Mouse (Mus musculus): ENCODE results near the gene Gm5148. TPM values are rescaled to one million over a fixed set of nuclear protein-coding genes. Genes with fewer than 3 reads are reported as not detected.

Gm5148 gene
- polyA plus RNA-seq, 1 experiment from 2014 or later: 2.6 TPM

DNA sequence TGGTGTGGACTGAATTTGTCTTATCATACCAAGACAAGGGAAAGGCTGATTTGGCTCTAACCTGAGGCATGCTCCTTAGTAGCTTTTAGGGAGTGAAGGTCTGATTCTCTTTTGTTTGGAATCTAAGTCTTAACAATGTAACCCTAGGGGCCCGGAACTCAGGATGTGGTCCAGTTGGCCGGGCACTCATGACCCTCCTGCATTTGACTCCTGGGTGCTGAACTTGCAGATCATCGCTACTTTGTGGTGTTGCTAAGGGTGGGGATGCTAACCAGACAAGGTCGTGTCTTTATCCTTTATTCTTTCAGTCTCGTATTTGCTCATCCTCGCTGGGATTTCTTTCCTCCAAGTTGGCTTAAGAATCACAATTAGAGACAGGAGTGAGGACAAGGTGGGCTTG is 37.5 kb downstream of the Gm5148 start:
- H3K4me1 ChIP-seq (replicated peaks): no peaks in the 10 kb centered on the region
- H3K4me3 ChIP-seq (replicated peaks): peak overlapping the region; percentile 25
- H3K9ac ChIP-seq: no peak overlapping the region
- no peaks in the 10 kb centered on the region for H3K36me3 ChIP-seq (replicated peaks)
- H3K27ac ChIP-seq (replicated peaks): no peak overlapping the region
- H3K4me2 ChIP-seq: peak overlapping the region; percentile 45
- H3K9me3 ChIP-seq (replicated peaks): no peaks in the 10 kb centered on the region
- WGBS (ENCODE audit: insufficient replicate concordance): 21% methylated on average over 6 of the region's 6 CpGs
- no peak for ATAC-seq (ENCODE audit: insufficient read depth)
- peaks cover 59% of the 10 kb centered on the region for H3K27me3 ChIP-seq

DNA sequence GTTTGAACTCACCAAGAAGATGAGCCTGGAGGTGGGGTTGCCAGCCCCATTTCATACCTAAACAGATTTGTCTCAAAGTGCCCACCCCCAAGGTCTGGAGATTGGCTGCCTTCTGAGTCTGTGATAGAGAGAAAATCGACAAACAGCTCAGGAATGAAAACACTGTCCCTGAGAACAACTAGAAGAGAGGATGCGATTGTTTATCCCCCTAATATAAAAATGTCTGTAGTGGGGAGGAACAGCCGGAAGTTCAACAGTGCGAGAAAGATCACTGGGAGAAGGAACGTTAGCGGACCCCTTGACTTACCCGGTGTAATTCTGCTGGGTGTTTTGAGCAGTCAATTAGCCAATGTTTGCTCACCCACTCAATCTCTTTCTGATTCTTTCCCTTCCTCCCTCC is 38.1 kb downstream of the Gm5148 start:
- Histone ChIP-seq H3K4me1 (replicated peaks) (no peaks in the 10 kb centered on the region), H3K27me3 (peaks cover 59% of the 10 kb centered on the region), H3K9me3 (replicated peaks) (no peaks in the 10 kb centered on the region), H3K36me3 (replicated peaks) (no peaks in the 10 kb centered on the region), H3K4me3 (replicated peaks) (no peak overlapping the region), H3K4me2 (peak overlapping the region; percentile 45), H3K27ac (replicated peaks) (no peak overlapping the region), H3K9ac (no peak overlapping the region)
- WGBS (ENCODE audit: insufficient replicate concordance): 25% methylated on average over 7 of the region's 7 CpGs
- no peak for ATAC-seq (ENCODE audit: insufficient read depth)

DNA sequence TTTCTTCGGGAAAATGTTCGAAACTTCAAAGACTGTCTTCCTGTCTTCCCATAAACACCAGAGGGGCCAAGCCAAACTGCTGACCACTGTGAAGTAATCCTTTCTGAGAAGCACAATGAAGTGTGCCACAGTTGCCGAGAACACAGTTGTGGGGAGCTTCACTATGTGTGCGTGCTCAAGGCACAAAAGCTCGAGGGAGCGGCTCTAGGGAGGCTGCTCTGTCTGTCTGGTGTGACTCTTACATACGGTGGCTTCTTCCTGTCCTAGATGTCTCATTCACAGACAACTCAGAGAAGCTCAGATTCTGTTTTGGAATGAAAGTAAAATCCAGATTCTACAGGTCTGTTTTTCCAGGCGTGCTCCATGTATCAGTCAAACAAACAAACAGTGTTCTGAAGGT is 48.0 kb downstream of the Gm5148 start:
- no peak overlapping the region for H3K4me2 ChIP-seq
- WGBS (ENCODE audit: insufficient replicate concordance): 62% methylated on average over 8 of the region's 8 CpGs

DNA sequence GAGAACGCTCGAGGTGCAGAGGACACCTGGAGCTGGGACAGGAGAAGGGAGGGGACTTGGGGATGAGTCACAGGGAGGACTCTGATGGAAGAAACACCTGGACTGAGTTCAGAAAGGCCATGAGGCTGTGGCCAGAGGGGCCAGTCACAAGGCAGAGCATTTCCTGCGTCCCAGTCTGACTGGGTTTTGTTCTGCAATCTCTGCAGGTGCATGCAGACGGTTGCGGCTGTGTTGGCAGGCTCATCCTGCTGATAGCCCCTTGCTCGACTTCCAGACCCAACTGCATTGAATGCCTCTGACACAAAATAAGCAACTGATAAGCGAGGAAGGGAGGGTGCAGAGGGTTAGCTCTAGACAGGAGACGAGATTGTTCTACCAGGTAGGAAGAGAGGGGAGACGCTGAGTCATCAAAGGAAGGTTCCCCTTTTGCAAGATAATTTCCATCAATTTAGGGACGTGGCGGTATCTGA is 49.2 kb downstream of the Gm5148 start:
- Histone ChIP-seq H3K36me3 (replicated peaks) (no peaks in the 10 kb centered on the region), H3K4me1 (replicated peaks) (no peaks in the 10 kb centered on the region; the same call in 1 of the 2 replicates), H3K4me2 (no peak overlapping the region), H3K27ac (replicated peaks) (no peak overlapping the region), H3K9ac (no peak overlapping the region), H3K4me3 (replicated peaks) (no peak overlapping the region), H3K27me3 (peaks cover 51% of the 10 kb centered on the region), H3K9me3 (replicated peaks) (no peaks in the 10 kb centered on the region)
- WGBS (ENCODE audit: insufficient replicate concordance): 18% methylated on average over 11 of the region's 11 CpGs
- ATAC-seq (ENCODE audit: insufficient read depth): no peak

More for the DNA sequence above, 48.0 kb downstream of the Gm5148 start:
- no peak overlapping the region for H3K9ac ChIP-seq
- H3K36me3 ChIP-seq (replicated peaks): no peaks in the 10 kb centered on the region
- no peaks in the 10 kb centered on the region; the same call in 1 of the 2 replicates for H3K4me1 ChIP-seq (replicated peaks)
- H3K4me3 ChIP-seq (replicated peaks): no peak overlapping the region
- H3K9me3 ChIP-seq (replicated peaks): no peaks in the 10 kb centered on the region
- no peak for ATAC-seq (ENCODE audit: insufficient read depth)
- peaks cover 45% of the 10 kb centered on the region for H3K27me3 ChIP-seq
- H3K27ac ChIP-seq (replicated peaks): no peak overlapping the region

DNA sequence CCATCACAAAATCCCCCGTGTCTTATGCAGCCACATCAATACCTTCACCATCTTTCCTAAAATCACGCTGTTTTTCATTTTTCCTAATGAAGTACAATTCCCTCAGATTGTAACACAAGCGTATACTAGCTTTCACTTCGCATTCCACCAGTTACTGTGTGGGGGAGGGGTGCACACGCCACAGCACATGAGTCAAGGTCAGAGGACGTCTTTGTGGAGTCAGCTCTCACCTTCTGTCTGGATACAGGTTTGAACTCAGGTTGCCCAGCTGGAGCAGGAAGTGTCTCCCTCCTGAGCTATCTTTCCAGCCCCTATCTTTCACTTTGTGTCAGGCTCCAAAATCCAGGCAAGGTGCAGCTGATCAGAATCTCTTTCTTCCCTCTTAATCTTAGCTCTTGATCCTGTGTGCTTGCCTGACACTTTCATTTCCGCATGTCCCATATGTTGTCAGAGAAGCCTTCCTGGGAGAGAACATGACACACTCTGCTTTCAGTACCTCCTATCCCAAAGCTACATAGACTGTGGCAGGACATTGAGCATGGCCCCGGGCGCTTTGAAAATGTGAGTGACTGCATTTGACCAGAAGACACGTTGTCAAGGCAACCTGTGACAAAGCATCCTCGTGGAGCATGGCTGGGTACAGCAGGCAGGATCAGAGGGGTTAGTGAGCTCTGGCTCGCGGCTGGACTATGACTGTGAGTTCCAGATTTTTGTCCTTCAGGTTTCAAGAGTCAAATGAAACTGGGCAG is 50.6 kb downstream of the Gm5148 start:
- H3K4me2 ChIP-seq: no peak overlapping the region
- no peak overlapping the region for H3K9ac ChIP-seq
- H3K27ac ChIP-seq (replicated peaks): no peak overlapping the region
- WGBS (ENCODE audit: insufficient replicate concordance): 56% methylated on average over 13 of the region's 13 CpGs
- H3K36me3 ChIP-seq (replicated peaks): no peaks in the 10 kb centered on the region
- H3K27me3 ChIP-seq: peaks cover 51% of the 10 kb centered on the region
- no peaks in the 10 kb centered on the region; the same call in 1 of the 2 replicates for H3K4me1 ChIP-seq (replicated peaks)
- H3K9me3 ChIP-seq (replicated peaks): no peaks in the 10 kb centered on the region
- no peak for ATAC-seq (ENCODE audit: insufficient read depth)
- H3K4me3 ChIP-seq (replicated peaks): no peak overlapping the region

DNA sequence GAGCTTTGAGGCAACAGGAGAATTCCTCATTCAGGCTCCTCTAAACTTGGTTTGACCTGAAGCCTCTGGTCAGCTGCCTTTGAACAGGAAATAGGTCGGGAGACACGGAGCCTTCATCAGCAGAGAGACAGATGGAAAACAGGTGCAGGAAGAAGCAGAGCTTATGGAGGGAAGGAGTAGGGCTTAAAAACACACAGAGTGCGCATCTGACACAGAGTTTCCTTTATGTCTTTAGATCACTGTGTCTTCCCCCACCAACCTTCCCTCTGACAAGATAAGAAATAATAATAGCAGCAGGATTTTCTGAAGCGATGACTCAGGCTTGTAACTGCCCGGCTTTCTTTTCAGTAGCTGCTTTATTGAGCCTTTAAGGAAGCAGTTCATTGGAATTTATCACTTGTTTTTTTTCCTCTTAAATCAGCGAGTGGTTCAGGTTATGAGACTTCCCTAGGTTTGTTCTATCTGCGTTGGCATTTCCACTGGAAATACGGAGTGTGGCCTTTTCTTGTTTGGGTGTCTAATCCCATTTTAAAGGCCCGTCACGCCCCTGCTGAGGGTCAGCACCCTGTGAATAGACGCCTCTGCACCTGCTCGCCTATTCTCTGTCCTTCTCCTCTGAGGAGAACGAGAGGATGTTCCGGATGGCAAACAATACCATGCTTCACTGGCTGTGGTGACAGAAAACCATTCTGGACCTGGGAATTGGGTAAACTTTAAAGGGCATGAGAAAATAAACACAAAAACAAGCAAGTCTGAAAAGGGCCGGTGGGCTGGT is 51.8 kb downstream of the Gm5148 start:
- Histone ChIP-seq H3K27ac (replicated peaks) (no peak overlapping the region), H3K9me3 (replicated peaks) (no peaks in the 10 kb centered on the region), H3K4me1 (replicated peaks) (no peaks in the 10 kb centered on the region; the same call in 1 of the 2 replicates), H3K36me3 (replicated peaks) (no peaks in the 10 kb centered on the region), H3K9ac (no peak overlapping the region), H3K27me3 (peaks cover 56% of the 10 kb centered on the region), H3K4me2 (no peak overlapping the region), H3K4me3 (replicated peaks) (no peak overlapping the region)
- ATAC-seq (ENCODE audit: insufficient read depth): no peak
- 29% methylated on average over 15 of the region's 15 CpGs for WGBS (ENCODE audit: insufficient replicate concordance)

DNA sequence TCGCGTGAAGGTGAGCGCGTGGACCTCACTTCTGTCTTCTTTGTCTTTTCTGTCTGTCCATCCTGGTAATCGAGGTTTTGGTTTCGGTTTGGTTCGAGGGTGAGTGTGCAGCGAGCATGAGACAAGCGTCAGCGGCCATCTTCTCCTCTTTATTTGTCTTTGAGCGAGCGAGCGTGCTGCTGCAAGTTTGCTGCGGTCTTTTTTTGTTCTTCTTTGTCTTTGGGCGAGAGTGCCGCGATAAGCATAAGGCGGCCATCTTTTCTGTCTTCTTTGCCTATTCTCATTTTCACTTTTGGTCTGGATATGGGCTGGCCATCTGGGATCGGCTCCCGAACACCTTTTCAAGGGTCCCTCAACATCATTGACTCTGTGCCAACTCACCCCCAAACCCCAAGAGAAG is 55.2 kb downstream of the Gm5148 start:
- no peak overlapping the region for H3K27ac ChIP-seq (replicated peaks)
- WGBS (ENCODE audit: insufficient replicate concordance): 85% methylated on average over 20 of the region's 20 CpGs
- no peaks in the 10 kb centered on the region for H3K9me3 ChIP-seq (replicated peaks)
- H3K4me3 ChIP-seq (replicated peaks): no peak overlapping the region
- H3K4me1 ChIP-seq (replicated peaks): peaks cover 13% of the 10 kb centered on the region
- no peak overlapping the region for H3K4me2 ChIP-seq
- no peak overlapping the region for H3K9ac ChIP-seq
- H3K27me3 ChIP-seq: peaks cover 40% of the 10 kb centered on the region
- no peaks in the 10 kb centered on the region for H3K36me3 ChIP-seq (replicated peaks)
- no peak for ATAC-seq (ENCODE audit: insufficient read depth)

DNA sequence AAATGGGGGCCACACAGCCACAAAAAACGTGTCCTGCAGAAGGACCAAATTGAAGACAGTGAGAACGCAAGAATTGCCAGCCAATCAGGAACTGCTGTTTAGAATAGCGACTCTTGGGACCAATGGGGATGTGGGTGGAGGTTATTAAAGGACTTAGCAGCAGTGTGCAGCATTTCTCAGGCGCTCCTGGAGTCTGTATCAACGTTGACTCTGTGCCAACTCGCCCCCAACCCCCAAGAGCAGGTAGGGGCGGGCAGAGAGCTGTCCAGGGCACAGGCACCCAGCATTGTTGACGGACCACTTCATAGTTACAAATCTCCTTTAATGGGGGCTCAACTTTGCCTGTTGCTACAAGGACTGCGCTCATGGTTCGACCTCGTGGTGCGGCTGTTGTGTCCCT is 55.6 kb downstream of the Gm5148 start:
- Histone ChIP-seq H3K27ac (replicated peaks) (no peak overlapping the region), H3K4me2 (no peak overlapping the region), H3K4me3 (replicated peaks) (no peak overlapping the region), H3K4me1 (replicated peaks) (peaks cover 13% of the 10 kb centered on the region), H3K9me3 (replicated peaks) (no peaks in the 10 kb centered on the region), H3K9ac (no peak overlapping the region), H3K27me3 (peaks cover 35% of the 10 kb centered on the region), H3K36me3 (replicated peaks) (no peaks in the 10 kb centered on the region)
- 77% methylated on average over 12 of the region's 12 CpGs for WGBS (ENCODE audit: insufficient replicate concordance)
- no peak for ATAC-seq (ENCODE audit: insufficient read depth)

DNA sequence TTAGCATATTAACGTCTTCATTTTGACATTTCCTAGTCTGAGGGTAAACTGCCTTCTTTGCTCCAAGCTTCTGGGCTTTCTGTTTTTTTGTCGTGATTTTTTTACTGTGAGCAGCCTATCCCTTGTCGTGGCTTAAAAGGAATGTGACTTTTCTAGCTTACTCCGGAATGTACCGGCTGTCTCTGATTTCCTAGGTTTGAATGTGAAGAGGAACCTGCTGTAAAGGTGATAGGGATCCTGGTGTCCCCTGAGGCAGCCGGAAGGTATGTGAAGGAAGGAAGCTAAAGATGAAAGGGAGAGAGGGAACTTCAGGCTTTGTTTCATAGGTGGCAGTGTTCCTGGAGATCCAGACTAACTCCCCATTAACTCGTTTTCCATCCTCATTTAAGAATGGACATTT is 56.6 kb downstream of the Gm5148 start:
- no peak overlapping the region for H3K4me2 ChIP-seq
- H3K36me3 ChIP-seq (replicated peaks): no peaks in the 10 kb centered on the region
- ATAC-seq (ENCODE audit: insufficient read depth): no peak
- H3K27ac ChIP-seq (replicated peaks): no peak overlapping the region
- no peaks in the 10 kb centered on the region for H3K9me3 ChIP-seq (replicated peaks)
- H3K9ac ChIP-seq: no peak overlapping the region
- H3K4me3 ChIP-seq (replicated peaks): no peak overlapping the region
- WGBS (ENCODE audit: insufficient replicate concordance): 28% methylated on average over 7 of the region's 7 CpGs
- H3K27me3 ChIP-seq: peaks cover 26% of the 10 kb centered on the region
- peaks cover 13% of the 10 kb centered on the region for H3K4me1 ChIP-seq (replicated peaks)

DNA sequence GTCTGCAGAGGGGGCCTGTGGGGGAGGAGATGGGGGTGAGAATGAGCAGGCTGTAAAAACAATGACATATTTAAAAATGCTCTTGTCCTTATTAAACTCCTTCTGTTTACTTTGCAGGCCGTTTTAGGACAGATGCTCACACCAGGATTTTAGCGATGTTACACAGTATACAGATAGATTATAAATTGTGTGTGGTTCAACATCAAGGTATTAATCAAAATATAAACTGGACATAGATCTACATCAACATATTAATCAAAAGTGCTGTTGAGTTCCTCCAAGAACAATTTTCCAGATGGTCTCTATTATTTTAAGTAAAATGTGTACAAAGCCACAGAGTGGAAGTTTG is 57.2 kb downstream of the Gm5148 start:
- H3K4me2 ChIP-seq: no peak overlapping the region
- H3K27me3 ChIP-seq: peaks cover 22% of the 10 kb centered on the region; the same call in 1 of the 2 replicates
- peaks cover 13% of the 10 kb centered on the region for H3K4me1 ChIP-seq (replicated peaks)
- H3K4me3 ChIP-seq (replicated peaks): no peak overlapping the region
- no peak overlapping the region for H3K9ac ChIP-seq
- 20% methylated on average over 2 of the region's 2 CpGs for WGBS (ENCODE audit: insufficient replicate concordance)
- H3K9me3 ChIP-seq (replicated peaks): no peaks in the 10 kb centered on the region
- H3K27ac ChIP-seq (replicated peaks): no peak overlapping the region
- ATAC-seq (ENCODE audit: insufficient read depth): no peak
- no peaks in the 10 kb centered on the region for H3K36me3 ChIP-seq (replicated peaks)

DNA sequence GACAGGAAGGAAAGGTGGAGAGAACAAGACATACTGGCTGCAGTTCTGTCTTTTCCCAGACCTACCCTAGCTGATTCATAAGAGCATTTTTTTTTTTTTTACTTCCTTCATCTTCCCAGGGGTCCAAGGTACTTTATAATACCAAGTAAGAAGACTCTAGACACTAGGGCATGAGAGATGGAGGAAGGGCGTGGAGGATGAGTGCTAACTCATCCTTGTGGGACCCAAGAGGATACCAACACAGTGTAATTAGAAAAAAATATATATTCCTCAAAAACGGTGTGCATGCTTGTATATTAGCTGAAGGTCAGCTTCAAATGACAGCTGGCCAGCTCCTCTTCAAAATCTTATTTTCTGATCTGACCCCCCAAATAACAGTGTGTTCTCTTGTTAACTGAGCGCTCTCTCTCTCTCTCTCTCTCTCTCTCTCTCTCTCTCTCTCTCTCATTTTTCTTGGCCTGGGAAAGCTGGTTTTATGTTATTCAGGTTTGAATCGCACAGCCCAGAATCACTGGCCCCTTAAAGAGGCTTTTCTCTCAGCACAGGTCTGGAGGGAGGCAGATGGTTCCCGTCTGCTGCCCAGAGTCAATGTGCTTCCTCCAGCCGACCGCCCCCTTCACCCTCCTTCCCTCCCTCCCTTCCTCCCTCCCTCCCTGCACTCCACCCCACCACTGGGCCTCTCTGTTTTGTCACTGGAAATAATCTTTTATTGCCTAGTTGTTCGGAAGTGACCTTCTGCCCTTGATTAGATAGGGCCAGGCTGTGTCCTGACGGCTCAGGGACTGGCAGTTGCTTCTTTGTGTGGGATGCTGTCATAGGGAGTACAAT is 57.8 kb downstream of the Gm5148 start:
- Histone ChIP-seq H3K4me3 (replicated peaks) (no peak overlapping the region), H3K27ac (replicated peaks) (no peak overlapping the region), H3K36me3 (replicated peaks) (no peaks in the 10 kb centered on the region)

More for the DNA sequence above, 57.8 kb downstream of the Gm5148 start:
- peaks cover 13% of the 10 kb centered on the region for H3K4me1 ChIP-seq (replicated peaks)
- H3K9me3 ChIP-seq (replicated peaks): no peaks in the 10 kb centered on the region
- 10% methylated on average over 9 of the region's 9 CpGs for WGBS (ENCODE audit: insufficient replicate concordance)
- peaks cover 19% of the 10 kb centered on the region; the same call in 1 of the 2 replicates for H3K27me3 ChIP-seq
- H3K4me2 ChIP-seq: no peak overlapping the region
- H3K9ac ChIP-seq: no peak overlapping the region
- ATAC-seq (ENCODE audit: insufficient read depth): peak; percentile 51; the same call in 1 of the 2 replicates

Data from liver, embryonic 15.5 days (tissue).